Mouse (Mus musculus): ENCODE data around the gene Mylpf. TPM values are rescaled to one million over a fixed set of nuclear protein-coding genes. Genes with fewer than 3 reads are reported as not detected.

Mylpf gene
- total and polyA plus RNA-seq, 3 experiments = 3.0 to 5.2 (median 3.2) TPM

DNA sequence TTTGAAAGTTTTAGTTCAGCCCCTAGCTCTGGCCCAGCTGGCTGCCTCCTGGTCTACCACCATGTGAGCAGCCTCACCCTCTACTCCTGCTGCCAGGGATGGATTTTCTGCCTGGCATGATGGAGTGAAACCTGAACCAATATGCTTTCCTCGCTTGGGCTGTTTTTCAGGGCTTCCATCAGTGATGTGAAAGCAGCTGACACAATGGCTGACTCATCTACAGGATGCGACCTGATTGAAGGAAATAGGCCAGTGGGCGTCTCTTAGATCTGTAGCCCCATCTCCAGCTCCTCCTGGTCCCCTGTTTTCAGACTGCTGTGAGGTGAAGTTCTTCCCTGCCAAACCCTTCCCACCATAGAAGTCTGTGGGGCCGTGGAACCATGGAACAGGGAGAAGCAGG lies 31.8 kb upstream of the Mylpf start:
- dilution Hi-C loops (cut with MboI; ENCODE audit: extremely low pct_ligation_motif_present, extremely low pct_unique_long_range_greater_than_20kb, low sequenced_read_pairs) (no loop called here), in situ Hi-C loops (cut with MboI; ENCODE audit: low pct_ligation_motif_present, low pct_unique_long_range_greater_than_20kb, low sequenced_read_pairs) (no loop called here)
- Histone ChIP-seq H3K9me3 (replicated peaks; ENCODE audit: low read length) (peaks cover 33% of the 10 kb centered on the region), H3K4me1 (ENCODE audit: control insufficient read depth in 1 of 2, insufficient read depth in 2 of 2) (peaks cover 4 to 25% of the 10 kb centered on the region in 2 experiments; a peak in 2 of 4 replicates), H3K79me2 (replicated peaks; ENCODE audit: control insufficient read depth, extremely low read depth, insufficient read depth, poor library complexity, severe bottlenecking) (no peaks in the 10 kb centered on the region; the same call in 1 of the 2 replicates), H3K36me3 (replicated peaks in 1 of 2; ENCODE audit: control insufficient read depth in 1 of 2, insufficient read depth in 1 of 2, low read length in 1 of 2) (peaks cover 55 to 78% of the 10 kb centered on the region in 2 experiments), H3K27ac (ENCODE audit: insufficient read depth, low read depth) (no peak overlapping the region), H3K27me3 (replicated peaks) (no peaks in the 10 kb centered on the region), H3K4me3 (replicated peaks in 1 of 3; ENCODE audit: low read depth in 2 of 3, low read length in 2 of 3, poor library complexity in 1 of 3) (no peak overlapping the region), H3K9ac (ENCODE audit: insufficient read depth, low read depth) (no peak overlapping the region), H3K4me2 (ENCODE audit: insufficient read depth, low read depth, poor library complexity, severe bottlenecking) (no peak overlapping the region)
- DNase-seq (ENCODE audit: extremely low read depth) = no peak
- no peak for TF ChIP-seq MXI1 (IDR thresholded peaks at IDR 0.05; ENCODE audit: low read depth, low read length)
- TF ChIP-seq E2F4 (IDR thresholded peaks at IDR 0.05; ENCODE audit: insufficient replicate concordance, low read depth, low read length) = no peak
- TF ChIP-seq SIN3A (IDR thresholded peaks at IDR 0.05; ENCODE audit: low read length) = no peak
- TF ChIP-seq PAX5 (IDR thresholded peaks at IDR 0.05; ENCODE audit: low read length) = no peak
- TF ChIP-seq TBP (conservative IDR thresholded peaks at IDR 0.05; ENCODE audit: low read depth, low read length) = no peak
- TF ChIP-seq UBTF (IDR thresholded peaks at IDR 0.05; ENCODE audit: low read depth, low read length) = no peak
- no peak for TF ChIP-seq EP300 (IDR thresholded peaks at IDR 0.05; ENCODE audit: low read length)
- TF ChIP-seq ZKSCAN1 (IDR thresholded peaks at IDR 0.05; ENCODE audit: borderline replicate concordance, low read depth, low read length) = no peak
- no peak for TF ChIP-seq MAZ (IDR thresholded peaks at IDR 0.05; ENCODE audit: low read depth, low read length)
- TF ChIP-seq ETS1 (conservative IDR thresholded peaks at IDR 0.05; ENCODE audit: low read depth, low read length) = no peak
- TF ChIP-seq ZNF384 (IDR thresholded peaks at IDR 0.05; ENCODE audit: low read depth, low read length) = no peak
- TF ChIP-seq MAFK (IDR thresholded peaks at IDR 0.05; ENCODE audit: insufficient replicate concordance, low read length) = no peak
- TF ChIP-seq TCF12 (IDR thresholded peaks at IDR 0.05; ENCODE audit: low read depth, low read length) = no peak
- TF ChIP-seq CHD1 (IDR thresholded peaks at IDR 0.05; ENCODE audit: low read depth, low read length) = no peak
- TF ChIP-seq MYC (IDR thresholded peaks at IDR 0.05; ENCODE audit: low read depth, low read length) = no peak
- no peak for TF ChIP-seq CHD2 (IDR thresholded peaks at IDR 0.05; ENCODE audit: low read length)
- no peak for TF ChIP-seq GABPA (IDR thresholded peaks at IDR 0.05; ENCODE audit: insufficient replicate concordance, low read depth, low read length)

DNA sequence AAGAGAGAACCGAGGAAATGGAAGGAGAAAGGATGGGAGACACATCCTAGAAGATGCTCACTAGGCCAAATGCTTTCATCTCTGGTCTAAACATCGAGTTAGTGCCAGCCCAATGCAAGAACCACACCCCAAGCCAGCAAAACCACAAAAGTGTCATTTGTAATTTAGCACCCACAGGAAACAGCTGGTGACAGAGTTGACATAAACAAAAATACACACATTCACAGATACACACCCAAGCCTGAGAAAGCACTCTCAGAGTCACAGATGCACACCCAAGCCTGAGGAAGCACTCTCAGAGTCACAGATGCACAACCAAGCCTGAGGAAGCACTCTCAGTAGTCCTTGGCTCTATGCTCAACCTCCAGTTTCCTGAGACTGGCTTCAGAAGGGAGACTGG lies 27.9 kb upstream of the Mylpf start:
- DNase-seq (ENCODE audit: extremely low read depth) = no peak
- TF ChIP-seq IRF4 (IDR thresholded peaks at IDR 0.05; ENCODE audit: low read depth, low read length) (no peak), TCF12 (IDR thresholded peaks at IDR 0.05; ENCODE audit: low read depth, low read length) (no peak), RAD21 (IDR thresholded peaks at IDR 0.05; ENCODE audit: low read depth, low read length) (no peak), NRF1 (IDR thresholded peaks at IDR 0.05; ENCODE audit: low read depth, low read length) (no peak), EP300 (IDR thresholded peaks at IDR 0.05; ENCODE audit: low read length) (no peak), NELFE (IDR thresholded peaks at IDR 0.05; ENCODE audit: low read depth, low read length) (no peak), BHLHE40 (IDR thresholded peaks at IDR 0.05; ENCODE audit: low read depth, low read length) (no peak), POLR2AphosphoS2 (IDR thresholded peaks at IDR 0.05; ENCODE audit: low read depth, low read length) (no peak), GABPA (IDR thresholded peaks at IDR 0.05; ENCODE audit: insufficient replicate concordance, low read depth, low read length) (no peak)
- H3K27me3 ChIP-seq (replicated peaks) = no peaks in the 10 kb centered on the region
- peaks cover 13% of the 10 kb centered on the region for H3K9me3 ChIP-seq (replicated peaks; ENCODE audit: low read length)
- H3K36me3 ChIP-seq (replicated peaks in 1 of 2; ENCODE audit: control insufficient read depth in 1 of 2, insufficient read depth in 1 of 2, low read length in 1 of 2) = peaks cover 50 to 84% of the 10 kb centered on the region in 2 experiments
- H3K27ac ChIP-seq (ENCODE audit: insufficient read depth, low read depth) = no peak overlapping the region
- H3K4me3 ChIP-seq (replicated peaks in 1 of 3; ENCODE audit: low read depth in 2 of 3, low read length in 2 of 3, poor library complexity in 1 of 3) = no peak overlapping the region
- no peak overlapping the region for H3K9ac ChIP-seq (ENCODE audit: insufficient read depth, low read depth)
- dilution Hi-C loops (cut with MboI; ENCODE audit: extremely low pct_ligation_motif_present, extremely low pct_unique_long_range_greater_than_20kb, low sequenced_read_pairs) (no loop called here), in situ Hi-C loops (cut with MboI; ENCODE audit: low pct_ligation_motif_present, low pct_unique_long_range_greater_than_20kb, low sequenced_read_pairs) (no loop called here)
- no peak overlapping the region for H3K4me2 ChIP-seq (ENCODE audit: insufficient read depth, low read depth, poor library complexity, severe bottlenecking)
- H3K4me1 ChIP-seq (ENCODE audit: control insufficient read depth in 1 of 2, insufficient read depth in 2 of 2) = peaks cover 11 to 52% of the 10 kb centered on the region in 2 experiments
- H3K79me2 ChIP-seq (replicated peaks; ENCODE audit: control insufficient read depth, extremely low read depth, insufficient read depth, poor library complexity, severe bottlenecking) = no peaks in the 10 kb centered on the region; the same call in 1 of the 2 replicates

Data from CH12.LX (cell line).